Mouse (Mus musculus): ENCODE results near the gene Syt13. TPM values are rescaled to one million over a fixed set of nuclear protein-coding genes. Genes with fewer than 3 reads are reported as not detected.

The Syt13 gene
- polyA plus RNA-seq (2014; fragmentation: Nextera tagmentation; extraction: Ambion mirVana), result 15.4 and 25.0 TPM in 2 replicates

GRCm38 (mm10) chr2:92914933-92915553 is at the start of gene Syt13:
Syt13 (plus strand) TSS chr2:92915098.
- ATAC-seq (ENCODE audit: low FRiP score), result peak; percentile 59
- H3K4me1 ChIP-seq (replicated peaks; ENCODE audit: control insufficient read depth, insufficient read depth, low read length), result peaks cover 8% of the 10 kb centered on the region
- H3K9ac ChIP-seq (ENCODE audit: low read depth, low read length), result peak within 1 kb of the TSS; percentile 60
- peak within 1 kb of the TSS; percentile 42 for H3K4me3 ChIP-seq (ENCODE audit: low read depth, low read length)
- under 1% methylated on average over 38 of the region's 38 CpGs for WGBS
- no peaks in the 10 kb centered on the region for H3K9me3 ChIP-seq (ENCODE audit: control insufficient read depth, low read length)
- no peaks in the 10 kb centered on the region for H3K36me3 ChIP-seq (ENCODE audit: control insufficient read depth, insufficient read depth, low read length)
- H3K4me2 ChIP-seq (replicated peaks; ENCODE audit: low read depth, low read length), result peak within 1 kb of the TSS; percentile 80
- H3K27me3 ChIP-seq (ENCODE audit: control insufficient read depth, insufficient read depth, low read length), result no peaks in the 10 kb centered on the region
- peak; percentile 72 for DNase-seq (ENCODE audit: low spot score)
- H3K27ac ChIP-seq (ENCODE audit: low read depth, low read length), result peak within 1 kb of the TSS; percentile 58

- ATAC-seq (ENCODE audit: low FRiP score), result no peak
- no peaks in the 10 kb centered on the region for H3K36me3 ChIP-seq (ENCODE audit: control insufficient read depth, insufficient read depth, low read length)
- H3K4me1 ChIP-seq (replicated peaks; ENCODE audit: control insufficient read depth, insufficient read depth, low read length), result no peaks in the 10 kb centered on the region
- H3K4me2 ChIP-seq (replicated peaks; ENCODE audit: low read depth, low read length), result no peak overlapping the region
- H3K27ac ChIP-seq (ENCODE audit: low read depth, low read length), result no peak overlapping the region
- H3K9ac ChIP-seq (ENCODE audit: low read depth, low read length), result no peak overlapping the region
- WGBS, result 29% methylated on average over 2 of the region's 2 CpGs
- H3K4me3 ChIP-seq (ENCODE audit: low read depth, low read length), result no peak overlapping the region
- H3K9me3 ChIP-seq (ENCODE audit: control insufficient read depth, low read length), result no peaks in the 10 kb centered on the region
- no peak for DNase-seq (ENCODE audit: low spot score)
- H3K27me3 ChIP-seq (ENCODE audit: control insufficient read depth, insufficient read depth, low read length), result no peaks in the 10 kb centered on the region
These were observed 48.3 kb upstream of the Syt13 start for GRCm38 (mm10) chr2:92866616-92867015.

GRCm38 (mm10) chr2:92870139-92870836 is 44.6 kb upstream of the Syt13 start:
- H3K9me3 ChIP-seq (ENCODE audit: control insufficient read depth, low read length), result no peaks in the 10 kb centered on the region
- no peak overlapping the region for H3K4me3 ChIP-seq (ENCODE audit: low read depth, low read length)
- H3K4me1 ChIP-seq (replicated peaks; ENCODE audit: control insufficient read depth, insufficient read depth, low read length), result no peaks in the 10 kb centered on the region
- H3K36me3 ChIP-seq (ENCODE audit: control insufficient read depth, insufficient read depth, low read length), result no peaks in the 10 kb centered on the region
- no peak overlapping the region for H3K9ac ChIP-seq (ENCODE audit: low read depth, low read length)
- no peak overlapping the region for H3K27ac ChIP-seq (ENCODE audit: low read depth, low read length)
- ATAC-seq (ENCODE audit: low FRiP score) (no peak), DNase-seq (ENCODE audit: low spot score) (peak; percentile 46)
- WGBS, result 13% methylated on average over 10 of the region's 10 CpGs
- no peak overlapping the region for H3K4me2 ChIP-seq (replicated peaks; ENCODE audit: low read depth, low read length)
- H3K27me3 ChIP-seq (ENCODE audit: control insufficient read depth, insufficient read depth, low read length), result no peaks in the 10 kb centered on the region

GRCm38 (mm10) chr2:92871093-92871686 is 43.7 kb upstream of the Syt13 start:
- ATAC-seq (ENCODE audit: low FRiP score) (no peak), DNase-seq (ENCODE audit: low spot score) (no peak)
- Histone ChIP-seq H3K4me3 (ENCODE audit: low read depth, low read length) (no peak overlapping the region), H3K36me3 (ENCODE audit: control insufficient read depth, insufficient read depth, low read length) (no peaks in the 10 kb centered on the region), H3K9me3 (ENCODE audit: control insufficient read depth, low read length) (no peaks in the 10 kb centered on the region), H3K27me3 (ENCODE audit: control insufficient read depth, insufficient read depth, low read length) (no peaks in the 10 kb centered on the region), H3K27ac (ENCODE audit: low read depth, low read length) (no peak overlapping the region), H3K4me2 (replicated peaks; ENCODE audit: low read depth, low read length) (no peak overlapping the region), H3K9ac (ENCODE audit: low read depth, low read length) (no peak overlapping the region), H3K4me1 (replicated peaks; ENCODE audit: control insufficient read depth, insufficient read depth, low read length) (no peaks in the 10 kb centered on the region)
- 36% methylated on average over 7 of the region's 7 CpGs for WGBS

- Histone ChIP-seq H3K4me1 (replicated peaks; ENCODE audit: control insufficient read depth, insufficient read depth, low read length) (no peaks in the 10 kb centered on the region), H3K36me3 (ENCODE audit: control insufficient read depth, insufficient read depth, low read length) (no peaks in the 10 kb centered on the region), H3K4me3 (ENCODE audit: low read depth, low read length) (no peak overlapping the region), H3K9me3 (ENCODE audit: control insufficient read depth, low read length) (no peaks in the 10 kb centered on the region), H3K9ac (ENCODE audit: low read depth, low read length) (no peak overlapping the region), H3K4me2 (replicated peaks; ENCODE audit: low read depth, low read length) (no peak overlapping the region), H3K27ac (ENCODE audit: low read depth, low read length) (no peak overlapping the region), H3K27me3 (ENCODE audit: control insufficient read depth, insufficient read depth, low read length) (no peaks in the 10 kb centered on the region)
- DNase-seq (ENCODE audit: low spot score) (no peak), ATAC-seq (ENCODE audit: low FRiP score) (no peak)
- 93% methylated on average over 4 of the region's 4 CpGs for WGBS
These were observed 42.2 kb upstream of the Syt13 start for GRCm38 (mm10) chr2:92872652-92873051.

- Histone ChIP-seq H3K9ac (ENCODE audit: low read depth, low read length) (no peak overlapping the region), H3K27ac (ENCODE audit: low read depth, low read length) (no peak overlapping the region), H3K4me3 (ENCODE audit: low read depth, low read length) (no peak overlapping the region), H3K4me2 (replicated peaks; ENCODE audit: low read depth, low read length) (no peak overlapping the region), H3K27me3 (ENCODE audit: control insufficient read depth, insufficient read depth, low read length) (no peaks in the 10 kb centered on the region), H3K4me1 (replicated peaks; ENCODE audit: control insufficient read depth, insufficient read depth, low read length) (no peaks in the 10 kb centered on the region), H3K9me3 (ENCODE audit: control insufficient read depth, low read length) (no peaks in the 10 kb centered on the region), H3K36me3 (ENCODE audit: control insufficient read depth, insufficient read depth, low read length) (no peaks in the 10 kb centered on the region)
- DNase-seq (ENCODE audit: low spot score) (no peak), ATAC-seq (ENCODE audit: low FRiP score) (no peak)
- WGBS, result 68% methylated on average over 1 of the region's 1 CpGs
These were observed 40.3 kb upstream of the Syt13 start for GRCm38 (mm10) chr2:92874592-92874991.

- no peaks in the 10 kb centered on the region for H3K9me3 ChIP-seq (ENCODE audit: control insufficient read depth, low read length)
- no peaks in the 10 kb centered on the region for H3K4me1 ChIP-seq (replicated peaks; ENCODE audit: control insufficient read depth, insufficient read depth, low read length)
- H3K27me3 ChIP-seq (ENCODE audit: control insufficient read depth, insufficient read depth, low read length), result no peaks in the 10 kb centered on the region; the same call in 1 of the 2 replicates
- WGBS, result 40% methylated on average over 3 of the region's 3 CpGs
- no peak overlapping the region for H3K27ac ChIP-seq (ENCODE audit: low read depth, low read length)
- ATAC-seq (ENCODE audit: low FRiP score) (no peak), DNase-seq (ENCODE audit: low spot score) (no peak)
- no peak overlapping the region for H3K4me2 ChIP-seq (replicated peaks; ENCODE audit: low read depth, low read length)
- H3K4me3 ChIP-seq (ENCODE audit: low read depth, low read length), result no peak overlapping the region
- H3K36me3 ChIP-seq (ENCODE audit: control insufficient read depth, insufficient read depth, low read length), result no peaks in the 10 kb centered on the region
- H3K9ac ChIP-seq (ENCODE audit: low read depth, low read length), result no peak overlapping the region
These were observed 37.4 kb upstream of the Syt13 start for GRCm38 (mm10) chr2:92877488-92877887.

- peak; percentile 88 for DNase-seq (ENCODE audit: low spot score)
- 1% methylated on average over 15 of the region's 15 CpGs for WGBS
- Histone ChIP-seq H3K4me3 (ENCODE audit: low read depth, low read length) (no peak overlapping the region), H3K27me3 (ENCODE audit: control insufficient read depth, insufficient read depth, low read length) (no peaks in the 10 kb centered on the region; the same call in 1 of the 2 replicates), H3K27ac (ENCODE audit: low read depth, low read length) (no peak overlapping the region), H3K36me3 (ENCODE audit: control insufficient read depth, insufficient read depth, low read length) (no peaks in the 10 kb centered on the region), H3K4me2 (replicated peaks; ENCODE audit: low read depth, low read length) (0 out of 2 replicates have a peak overlapping the region, but pooled peaks have one; percentile 1), H3K9me3 (ENCODE audit: control insufficient read depth, low read length) (no peaks in the 10 kb centered on the region), H3K4me1 (replicated peaks; ENCODE audit: control insufficient read depth, insufficient read depth, low read length) (no peaks in the 10 kb centered on the region), H3K9ac (ENCODE audit: low read depth, low read length) (no peak overlapping the region)
- ATAC-seq (ENCODE audit: low FRiP score), result peak; percentile 70
These were observed 31.6 kb upstream of the Syt13 start for GRCm38 (mm10) chr2:92883039-92883911.

Data from hindbrain, embryonic 11.5 days (tissue).